Mouse (Mus musculus) 416B (cell line): ENCODE results near the gene Tldc1.

Experiments used
- DNase-seq: peaks from one replicate; pipeline ENCODE4 v3.0.0; 2011; ENCODE audit warnings: low read depth

The Tldc1 gene

DNA sequence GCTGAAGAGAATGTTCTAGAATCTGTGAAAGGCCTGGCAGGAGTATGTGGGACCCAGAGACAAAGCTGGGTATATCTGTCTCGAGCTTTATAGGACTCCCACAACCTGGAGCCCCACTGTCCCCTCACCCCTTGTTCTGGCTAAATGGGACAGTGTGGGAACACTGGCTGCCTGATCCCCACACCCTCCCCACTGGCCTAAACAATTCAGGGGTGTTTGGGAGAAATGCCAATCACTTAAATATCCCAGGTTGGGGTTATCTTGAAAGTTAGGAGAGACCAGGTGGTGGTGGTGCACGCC, 20.7 kb upstream of the Tldc1 start:
- no peak for DNase-seq

DNA sequence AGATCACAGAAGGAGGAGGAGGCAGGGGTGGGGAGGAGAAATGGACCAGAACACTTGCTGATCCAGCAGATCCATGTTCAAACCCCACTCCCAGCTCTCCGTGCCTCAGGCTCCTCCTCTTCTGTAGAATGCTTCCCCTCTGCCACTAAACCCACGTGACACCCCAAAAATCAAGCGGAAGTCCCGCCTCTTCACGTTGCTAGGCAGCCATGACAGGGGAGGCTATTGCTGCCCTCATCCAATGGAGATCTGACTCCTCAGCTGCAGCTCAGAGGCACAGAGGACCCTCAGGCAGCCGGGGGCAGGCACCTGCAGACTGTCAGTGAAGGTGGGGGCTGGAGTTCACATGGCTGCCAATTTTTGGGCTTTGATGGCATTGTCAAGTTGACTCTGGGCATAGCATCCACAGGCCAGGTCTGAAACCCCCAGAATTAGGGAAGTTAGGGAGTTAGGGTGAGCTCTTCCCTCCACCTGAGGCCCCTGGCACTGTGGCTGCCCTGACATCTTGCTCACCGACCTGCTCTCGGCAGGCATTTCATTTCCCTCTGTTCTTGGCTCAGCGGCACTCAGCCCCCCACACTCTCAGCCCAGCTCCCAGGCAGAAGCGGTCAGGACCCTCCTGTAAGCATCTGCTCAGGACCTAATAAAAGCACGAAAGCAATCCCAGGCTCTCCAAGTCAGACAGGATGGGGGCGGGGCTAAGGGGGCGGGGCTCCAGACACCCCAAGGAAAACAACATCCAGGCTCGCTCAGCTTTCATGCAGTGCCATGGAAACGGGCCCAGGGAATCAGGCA, 20.2 kb upstream of the Tldc1 start:
- DNase-seq, result peak; percentile 58

DNA sequence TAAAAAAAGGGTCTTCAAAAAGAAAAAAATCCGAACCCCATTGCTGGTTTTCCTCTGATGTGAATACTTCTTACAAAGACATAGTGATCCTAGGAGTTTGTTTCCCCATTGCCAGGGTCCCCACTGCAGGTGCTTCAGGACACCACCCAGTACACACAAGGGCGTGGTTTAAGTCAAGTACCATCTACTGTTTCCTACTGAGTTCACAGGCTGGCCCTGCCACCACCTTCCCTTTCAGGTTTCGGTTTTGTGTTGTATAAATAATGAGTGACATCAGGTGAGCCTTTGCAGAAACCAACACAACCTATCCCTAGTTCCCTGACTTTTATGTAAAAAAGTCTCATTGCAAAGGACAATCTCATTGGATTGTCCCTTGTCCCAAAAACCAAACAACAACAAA, 17.4 kb upstream of the Tldc1 start:
- no peak for DNase-seq

DNA sequence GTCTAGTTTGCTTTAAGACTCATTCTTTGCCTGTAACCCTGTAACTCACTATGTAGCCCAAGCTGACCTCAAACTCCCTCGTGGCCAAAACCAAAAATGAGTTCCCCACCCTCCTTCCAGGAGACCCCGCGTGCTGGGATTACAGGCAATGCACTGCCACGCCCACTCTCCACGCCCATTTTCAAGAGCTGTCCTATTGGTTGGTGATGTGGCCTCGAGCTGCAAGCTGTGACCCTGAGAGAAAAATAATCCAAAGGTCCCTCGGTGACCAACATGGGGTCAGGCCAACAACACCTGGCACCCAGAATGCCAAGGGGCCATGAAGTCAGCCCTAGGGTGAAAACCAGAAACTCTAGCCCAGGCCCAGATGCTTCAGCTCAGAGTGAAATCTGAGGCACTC, 16.5 kb upstream of the Tldc1 start:
- no peak for DNase-seq

DNA sequence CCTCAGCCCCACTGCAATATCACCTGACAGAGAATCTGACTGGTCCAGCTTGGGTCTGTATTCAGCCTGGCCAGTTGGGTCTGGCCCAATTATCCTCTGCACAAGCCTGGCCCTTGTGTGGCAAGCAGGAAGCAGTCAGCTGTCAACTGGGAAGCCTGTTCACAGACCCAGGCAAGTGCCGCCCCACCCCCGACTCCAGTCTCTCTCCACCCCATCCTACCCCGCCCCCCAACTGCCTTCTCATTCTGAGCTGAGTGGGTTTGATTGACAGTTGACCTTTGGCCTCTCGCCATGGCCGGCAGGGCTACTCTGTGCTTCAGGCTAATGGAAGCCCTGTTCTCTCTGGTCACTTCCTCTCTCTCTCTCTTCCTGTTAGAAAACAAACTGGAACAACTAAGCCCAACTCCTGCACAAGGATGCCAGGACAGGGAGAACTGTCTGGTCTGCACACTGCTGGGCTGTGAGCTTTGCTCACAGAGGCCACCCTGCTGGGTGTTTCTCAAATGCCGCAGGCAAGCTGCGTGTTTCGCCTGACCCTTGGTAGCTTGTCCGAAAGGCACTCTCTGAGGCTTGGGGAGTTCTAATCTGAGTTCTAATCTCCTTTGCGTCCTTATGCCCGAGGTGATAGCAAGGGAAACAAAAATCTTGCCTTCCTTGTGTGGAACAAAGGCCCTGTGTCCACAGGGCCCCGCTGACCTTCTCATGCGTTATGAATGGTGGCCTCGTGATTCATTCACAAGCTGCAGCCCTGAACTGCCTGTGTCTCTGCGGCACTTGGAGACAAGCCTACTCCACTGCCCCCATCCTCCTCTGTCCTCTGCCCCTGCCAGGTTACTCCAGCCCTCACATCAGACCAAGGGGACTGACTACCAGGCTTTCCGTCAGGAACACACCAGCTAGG, 13.8 kb upstream of the Tldc1 start:
- DNase-seq, result peak; percentile 57

DNA sequence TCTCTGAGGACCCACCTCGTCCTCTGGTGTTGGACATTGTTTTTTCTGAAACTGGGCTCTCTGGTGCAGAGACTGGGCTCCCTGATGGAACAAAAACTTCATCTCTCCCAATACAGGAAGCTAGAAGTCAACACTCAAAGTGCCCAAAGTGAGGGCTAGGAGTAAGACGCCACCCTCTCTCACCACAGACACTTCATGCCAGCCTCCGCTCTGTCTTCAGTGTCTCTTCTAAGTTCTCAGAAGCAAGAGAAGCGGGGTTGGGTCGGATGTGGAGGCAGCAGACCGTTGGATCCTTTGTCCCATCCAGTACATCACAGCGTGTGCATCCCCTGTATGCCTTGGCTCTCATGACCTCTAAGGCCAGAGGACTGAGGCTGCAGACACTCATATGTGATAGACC, 11.4 kb upstream of the Tldc1 start:
- DNase-seq, result no peak

DNA sequence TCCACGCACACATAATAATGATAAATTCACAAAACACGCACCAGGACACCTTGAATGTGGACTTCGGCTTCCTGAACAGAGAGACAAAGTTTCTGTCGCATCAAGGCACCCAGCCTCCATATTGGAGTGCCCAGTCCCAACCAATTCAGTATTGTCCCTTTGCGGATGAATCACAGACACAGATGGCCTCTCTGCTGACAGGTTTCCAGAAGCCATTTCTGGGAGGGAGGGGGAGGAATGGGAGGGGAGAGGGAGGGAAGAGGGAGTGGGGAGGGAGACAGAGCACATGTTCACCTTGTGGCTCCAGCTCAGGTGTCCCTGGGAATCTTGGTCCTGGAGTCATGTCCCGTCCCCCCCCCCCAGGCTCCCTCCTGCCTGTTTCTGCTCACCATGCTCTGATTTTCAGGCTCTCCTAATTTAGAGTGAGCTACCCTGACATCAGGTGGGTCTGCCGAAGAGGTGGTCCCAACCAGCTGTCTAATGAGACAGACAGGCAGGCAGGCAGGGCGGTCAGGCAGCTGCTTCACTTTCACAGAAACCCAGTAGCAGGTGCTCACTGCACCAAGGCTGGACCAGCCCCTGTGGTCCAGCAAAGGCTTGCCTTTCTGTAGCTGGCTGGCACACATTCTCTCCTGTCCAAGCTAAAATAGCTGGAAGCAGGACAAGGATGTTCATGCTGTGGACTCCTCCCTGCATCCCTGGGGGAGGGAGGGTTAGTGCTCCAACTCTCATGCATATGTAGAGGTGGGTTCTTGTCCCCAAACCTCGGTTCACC, 10.6 kb upstream of the Tldc1 start:
- no peak for DNase-seq

DNA sequence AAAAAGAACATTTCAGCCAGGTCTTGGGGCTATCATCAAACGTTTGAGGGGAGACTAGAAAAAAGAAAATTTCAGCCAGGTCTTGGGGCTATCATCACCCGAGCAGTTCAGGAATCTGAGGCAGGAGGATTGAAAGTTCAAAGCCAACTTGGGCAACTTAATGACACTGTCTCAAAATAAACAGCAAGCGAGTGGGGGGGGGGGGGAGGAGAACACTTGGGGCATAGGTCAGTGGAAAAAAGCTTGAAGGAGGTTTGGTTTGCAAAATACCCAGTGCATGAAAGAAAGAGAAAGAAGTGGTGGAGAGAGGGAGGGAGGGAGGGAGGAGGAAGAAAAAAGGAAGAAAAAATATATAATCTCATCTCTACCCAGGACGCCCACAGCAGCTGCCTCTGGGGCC, 9.1 kb upstream of the Tldc1 start:
- DNase-seq, result no peak

DNA sequence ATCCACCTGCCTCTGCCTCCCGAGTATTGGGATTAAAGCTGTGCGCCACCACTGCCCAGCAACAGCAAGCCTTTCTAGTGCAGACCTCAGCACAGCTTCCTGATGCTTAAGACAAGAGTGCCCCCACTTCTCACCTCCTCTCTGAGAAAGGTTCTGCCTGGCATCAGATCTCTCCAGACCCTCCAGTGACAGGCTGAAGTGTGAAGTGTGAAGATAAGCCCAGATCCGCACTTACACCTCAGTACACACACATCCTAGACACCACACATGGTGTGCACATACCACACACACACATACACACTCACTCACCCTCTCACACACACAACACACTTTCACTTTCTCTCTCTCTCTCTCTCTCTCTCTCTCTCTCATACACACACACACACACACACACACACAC, 8.7 kb upstream of the Tldc1 start:
- peak; percentile 33 for DNase-seq

DNA sequence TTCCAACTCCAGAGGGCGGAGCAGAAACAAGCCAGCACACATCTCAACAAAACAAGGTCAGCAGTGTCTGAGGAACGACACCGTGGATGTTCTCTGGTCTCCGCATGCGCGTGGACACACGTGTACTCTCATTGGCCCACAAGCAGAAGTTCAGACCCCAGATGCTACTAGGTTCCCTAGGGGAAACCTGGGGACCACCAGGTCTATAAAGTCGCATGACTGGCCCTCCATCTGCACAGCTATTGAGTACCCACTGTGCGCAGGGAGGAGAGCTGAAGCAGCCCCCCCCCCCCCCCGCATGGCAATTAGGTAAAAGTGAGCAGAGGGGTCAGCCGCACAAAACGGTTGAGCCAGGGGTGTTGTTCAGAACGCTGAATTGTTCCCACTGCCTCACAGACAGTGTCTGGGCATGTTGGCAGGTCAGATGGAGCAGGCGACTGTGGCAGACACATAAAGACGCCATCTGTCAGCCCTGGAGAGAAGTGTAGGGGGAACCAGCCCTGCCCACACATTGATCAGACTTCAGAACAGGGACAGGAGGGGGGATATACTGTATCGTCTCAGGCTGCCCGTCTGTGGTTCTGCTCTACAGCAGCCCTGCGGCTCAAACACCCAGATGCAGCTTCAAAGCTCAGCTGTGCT, 7.7 kb upstream of the Tldc1 start:
- no peak for DNase-seq

DNA sequence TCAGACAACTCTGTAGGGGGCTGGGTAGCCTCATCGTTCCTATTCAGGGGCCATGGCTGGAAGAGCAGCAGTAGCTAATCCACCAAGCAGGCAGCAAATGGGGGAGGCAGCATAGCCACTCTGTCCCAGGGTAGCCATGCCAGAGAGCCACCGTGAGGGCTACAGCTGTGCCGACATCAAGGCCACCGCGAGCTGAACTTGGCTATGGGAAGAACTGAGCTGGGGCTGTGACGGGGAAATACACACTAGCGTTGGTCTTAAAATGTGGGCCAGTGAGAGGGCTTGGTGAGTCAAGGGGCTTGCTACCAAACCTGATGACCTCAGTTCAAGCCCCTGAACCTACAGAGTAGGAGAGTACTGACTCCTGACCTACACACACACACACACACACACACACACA, 6.5 kb upstream of the Tldc1 start:
- DNase-seq, result no peak

DNA sequence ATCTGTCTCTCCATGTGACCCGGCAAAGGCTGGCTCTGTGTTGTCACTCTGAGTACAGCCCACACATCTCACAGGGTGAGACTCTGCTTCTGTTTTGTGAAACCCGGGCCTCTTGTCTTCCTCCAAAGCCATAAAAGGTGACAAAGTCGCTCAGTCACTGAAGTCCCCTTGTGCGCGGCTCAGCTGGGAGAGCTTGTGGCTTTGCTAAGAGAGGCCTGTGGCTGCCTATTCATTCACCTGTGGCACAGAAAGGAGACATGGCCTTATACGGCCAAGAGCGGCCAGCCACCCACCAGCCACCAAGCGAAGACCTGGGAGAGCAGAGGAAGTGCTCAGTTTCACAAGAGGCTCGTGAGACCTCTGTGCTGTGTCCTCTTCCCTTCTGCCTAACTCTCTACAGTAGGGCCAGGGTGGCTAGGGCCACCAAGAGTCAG, 5.9 kb upstream of the Tldc1 start:
- DNase-seq, result peak; percentile 44

DNA sequence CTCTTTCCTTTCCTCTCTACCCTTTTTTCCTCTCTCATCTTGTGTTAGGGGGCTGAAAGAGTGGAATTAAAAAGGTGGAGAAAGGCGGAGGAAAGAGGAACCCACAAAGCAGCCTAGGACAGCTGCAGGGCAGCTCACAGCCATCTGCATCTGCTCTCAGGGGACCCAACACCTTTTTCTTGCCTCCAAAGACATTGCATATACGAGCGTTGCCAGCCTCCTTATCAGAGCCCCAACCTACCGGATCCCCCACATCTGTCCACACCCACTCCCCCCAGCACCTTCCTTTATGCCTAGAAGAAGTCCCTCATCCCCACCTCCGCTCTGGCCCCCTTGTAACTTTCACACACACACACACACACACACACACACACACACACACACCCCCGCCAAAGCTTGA, 5.4 kb upstream of the Tldc1 start:
- DNase-seq, result no peak

DNA sequence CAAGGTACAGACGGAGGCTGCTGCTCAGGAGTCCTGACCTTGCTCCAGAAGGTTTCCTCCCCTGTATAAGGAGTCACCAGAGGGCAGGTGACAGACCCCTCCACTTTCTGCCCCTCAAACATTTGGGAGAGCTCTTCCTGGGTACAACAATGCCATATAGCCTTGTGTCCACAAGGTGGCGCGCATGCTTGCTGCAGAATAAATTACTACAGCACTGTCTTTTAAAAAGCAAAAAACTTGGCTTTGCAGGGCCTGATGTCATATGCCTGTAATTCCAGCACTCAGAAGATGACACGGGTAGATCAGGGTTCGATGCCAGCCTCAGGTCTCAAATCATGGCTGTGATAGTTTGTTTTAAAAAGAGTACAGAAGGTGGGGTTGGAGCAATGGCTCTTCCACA, 4.5 kb upstream of the Tldc1 start:
- DNase-seq, result peak; percentile 85

DNA sequence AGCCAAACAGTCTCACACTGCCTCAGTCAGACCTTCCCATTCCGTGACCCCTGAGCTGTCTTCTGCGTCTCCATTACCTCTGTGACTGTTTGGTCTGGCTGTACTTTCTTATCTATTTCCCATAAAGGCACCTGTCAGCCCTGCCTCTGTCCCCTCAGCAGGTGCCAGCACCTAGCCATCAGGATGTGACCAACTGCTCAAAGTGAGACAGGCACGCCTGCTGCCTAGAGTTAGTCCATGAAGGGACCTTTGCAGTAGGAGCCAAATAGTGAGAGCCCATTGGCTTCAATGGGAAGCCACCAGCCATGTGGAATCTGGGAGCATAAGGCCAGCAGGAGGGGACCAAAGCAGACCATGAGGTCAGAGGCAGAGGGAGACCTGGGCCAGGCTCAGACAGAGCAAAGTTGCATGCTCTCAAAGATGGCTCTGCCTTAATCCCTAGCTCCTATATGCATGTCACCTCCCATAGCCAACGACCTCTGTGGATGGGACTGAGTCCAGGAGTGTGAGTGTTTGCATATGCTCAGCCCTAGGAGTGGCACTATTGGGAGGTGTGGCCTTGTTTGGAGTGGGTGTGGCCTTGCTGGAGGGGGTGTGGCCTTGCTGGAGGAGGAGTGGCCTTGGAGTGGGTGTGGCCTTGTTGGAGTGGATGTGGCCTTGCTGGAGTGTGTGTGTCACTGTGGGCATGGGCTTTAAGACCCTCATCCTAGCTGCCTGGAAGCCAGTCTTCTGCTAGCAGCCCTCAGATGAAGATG, 3.0 kb upstream of the Tldc1 start:
- peak; percentile 47 for DNase-seq

DNA sequence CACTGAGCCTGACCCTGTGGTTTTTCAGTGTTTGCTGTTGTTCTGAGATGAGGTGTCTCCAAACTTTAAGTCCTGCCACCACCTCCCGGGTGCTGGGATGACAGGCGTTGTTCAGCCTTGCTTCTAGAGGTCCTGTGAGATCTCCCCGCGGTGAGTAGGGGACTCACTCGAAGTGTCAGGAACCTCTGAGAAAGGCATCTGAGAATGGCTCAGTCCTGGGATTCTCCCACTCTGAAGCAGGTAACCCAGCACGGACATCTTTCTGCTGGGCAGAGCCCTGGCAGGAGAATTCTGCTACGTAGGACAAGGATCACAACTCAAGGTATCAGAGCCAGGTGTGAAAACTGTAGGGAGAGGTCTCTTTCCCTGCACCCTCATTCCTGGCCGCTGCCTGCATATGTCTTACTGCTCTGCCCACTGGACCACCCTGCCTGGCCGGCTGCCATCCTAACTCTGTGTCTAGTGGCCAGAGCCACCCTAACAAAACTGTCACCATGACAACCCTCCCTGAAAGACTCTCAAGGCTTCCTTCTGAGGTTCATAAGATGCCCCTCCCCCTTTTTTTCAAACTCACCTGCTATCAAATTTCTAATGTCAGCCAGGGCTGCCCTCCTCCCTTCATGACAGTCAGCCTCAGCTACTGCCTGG, 2.3 kb upstream of the Tldc1 start:
- no peak for DNase-seq

DNA sequence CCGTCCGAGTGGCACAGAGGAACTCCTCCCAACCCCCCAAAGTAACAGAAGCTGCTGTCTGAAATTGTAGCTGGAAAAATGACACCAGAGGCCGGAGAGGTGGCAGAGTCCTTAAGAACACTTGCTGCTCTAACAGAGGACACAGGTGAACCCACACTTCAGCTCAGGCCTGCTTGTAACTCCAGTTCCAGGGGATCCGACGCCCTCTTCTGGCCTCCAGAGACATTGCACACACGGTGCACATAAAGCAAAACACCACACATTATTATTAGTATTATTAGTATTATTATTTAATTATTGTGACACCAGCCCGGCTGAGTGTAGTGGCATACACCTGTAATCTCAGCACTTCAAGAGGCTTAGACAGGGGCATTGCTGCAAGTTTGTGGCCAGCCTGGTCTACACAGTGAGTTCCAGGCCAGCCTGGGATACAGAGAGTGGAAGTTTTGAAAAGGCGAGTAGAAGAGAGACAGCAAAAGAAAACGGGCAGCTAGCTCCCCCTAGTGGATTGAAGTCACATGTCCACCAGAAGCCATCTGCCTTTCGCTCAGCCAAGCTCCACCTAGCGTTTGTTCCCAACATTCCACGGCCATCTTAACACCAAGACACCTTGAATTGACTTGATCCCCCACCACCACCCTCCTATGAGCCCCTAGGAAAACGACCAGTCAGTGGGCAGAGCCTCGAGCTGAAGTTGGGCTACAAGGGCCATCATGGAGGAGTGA, 959 bp upstream of the Tldc1 start:
- peak; percentile 92 for DNase-seq

DNA sequence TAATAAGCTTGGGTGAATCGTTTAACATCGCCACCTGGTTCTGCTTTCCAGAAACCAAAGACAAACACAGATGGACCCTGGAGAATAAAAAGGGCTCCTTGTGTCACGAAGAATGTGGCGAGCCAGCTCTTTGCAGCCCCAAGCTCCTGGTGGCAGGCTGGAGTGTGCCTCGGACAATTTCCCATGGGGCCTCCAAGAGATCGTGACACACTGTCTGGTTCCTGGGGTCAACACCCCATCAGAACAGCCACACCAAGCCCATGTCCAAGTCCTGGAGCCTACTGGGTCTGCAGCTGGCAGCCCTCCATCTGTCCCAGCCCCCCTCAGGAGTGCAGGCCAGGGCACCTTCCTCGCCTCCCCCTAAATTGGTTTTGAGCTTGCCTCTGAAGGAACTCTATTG, 451 bp downstream of the Tldc1 start:
- no peak for DNase-seq

DNA sequence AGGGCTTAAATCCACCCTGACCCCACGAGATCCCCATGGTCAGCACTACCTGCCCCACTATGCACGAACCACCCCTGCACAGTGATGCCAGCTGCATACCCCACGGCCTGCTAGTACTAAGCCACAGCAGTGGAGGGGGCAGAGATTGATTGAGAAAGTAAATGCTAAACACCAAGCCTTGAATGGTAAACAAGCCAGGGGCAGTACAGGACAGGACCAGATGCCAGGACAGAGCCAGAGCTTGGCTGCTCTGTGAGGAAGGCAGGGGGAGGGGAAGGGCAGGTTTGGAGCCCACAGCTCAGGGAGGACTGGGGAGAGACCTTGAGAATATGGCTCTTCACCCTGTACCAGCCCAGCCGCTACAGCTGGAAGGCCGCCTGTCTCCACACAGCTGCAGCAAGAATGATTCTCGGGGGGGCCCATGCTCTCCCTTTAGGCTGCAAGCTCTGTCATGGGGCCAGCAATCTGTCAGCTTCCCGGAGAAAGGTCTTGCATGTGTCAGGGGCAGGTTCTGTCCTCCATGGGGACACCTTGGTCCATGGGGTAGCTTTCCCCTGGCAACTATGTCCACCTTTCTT, 1.5 kb downstream of the Tldc1 start:
- no peak for DNase-seq
